Mouse (Mus musculus): ENCODE measurements at regions not wholly inside any gene's neighbourhood (a gene's known extent, or its start where the extent isn't known, plus 50 kb on each side); places are given as distances from the start of the nearest gene placed in this dataset.

DNA sequence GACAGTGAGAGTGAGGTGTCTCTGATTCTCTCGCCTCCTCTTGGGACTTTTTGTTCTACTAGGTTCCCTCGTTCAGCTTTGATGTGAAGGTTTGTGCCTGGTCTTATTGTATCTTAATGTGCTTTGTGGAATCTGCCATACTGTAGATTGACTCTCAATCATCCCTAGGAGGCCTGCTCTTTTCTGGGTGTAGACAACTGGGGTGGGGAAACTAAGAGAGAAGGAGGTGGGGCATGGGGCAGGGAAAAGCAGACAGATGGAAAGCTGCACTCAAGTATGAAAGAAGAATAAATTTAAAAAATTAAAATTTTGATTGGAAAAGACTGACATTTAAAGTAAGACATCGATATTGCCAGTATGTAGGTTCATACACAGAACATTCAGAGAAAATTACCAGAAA lies 172.0 kb upstream of the Ctso start:
- H3K27me3 ChIP-seq, result no peaks in the 10 kb centered on the region
- H3K36me3 ChIP-seq, result no peaks in the 10 kb centered on the region
- WGBS, result 86% methylated on average over 3 of the region's 3 CpGs

DNA sequence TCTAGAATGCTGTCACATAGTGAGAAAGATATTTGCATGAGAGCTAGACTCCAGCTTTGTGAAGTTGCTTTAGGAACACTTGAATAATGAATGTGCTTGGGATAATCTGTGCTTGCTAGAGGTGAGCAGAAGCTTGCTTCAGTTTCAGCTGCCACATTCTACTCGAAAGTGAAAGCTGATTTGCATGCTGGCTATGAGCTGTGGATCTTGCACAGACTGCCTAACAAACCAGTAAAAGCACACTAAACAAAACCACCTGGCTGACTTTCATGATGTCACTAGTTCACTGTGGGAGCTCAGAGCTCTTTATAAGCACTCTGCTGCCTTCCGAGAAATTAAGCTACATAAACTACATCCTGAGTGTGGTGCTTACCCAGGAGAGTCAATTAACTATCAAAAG lies 171.5 kb upstream of the Ctso start:
- H3K4me3 ChIP-seq, result no peak overlapping the region
- H3K4me2 ChIP-seq (replicated peaks), result no peak overlapping the region
- H3K36me3 ChIP-seq, result no peaks in the 10 kb centered on the region
- H3K27ac ChIP-seq (replicated peaks), result no peak overlapping the region
- ATAC-seq (ENCODE audit: low FRiP score, low read depth), result peak; percentile 34; the same call in 1 of the 2 replicates
- no peaks in the 10 kb centered on the region for H3K9me3 ChIP-seq
- H3K9ac ChIP-seq (replicated peaks), result no peak overlapping the region
- 41% methylated on average over 2 of the region's 2 CpGs for WGBS
- H3K4me1 ChIP-seq, result no peaks in the 10 kb centered on the region
- H3K27me3 ChIP-seq, result no peaks in the 10 kb centered on the region

More for the DNA sequence above, 172.0 kb upstream of the Ctso start:
- no peak overlapping the region for H3K4me3 ChIP-seq
- no peaks in the 10 kb centered on the region for H3K9me3 ChIP-seq
- no peak overlapping the region for H3K9ac ChIP-seq (replicated peaks)
- no peak overlapping the region for H3K27ac ChIP-seq (replicated peaks)
- no peaks in the 10 kb centered on the region for H3K4me1 ChIP-seq
- ATAC-seq (ENCODE audit: low FRiP score, low read depth), result no peak
- H3K4me2 ChIP-seq (replicated peaks), result no peak overlapping the region

DNA sequence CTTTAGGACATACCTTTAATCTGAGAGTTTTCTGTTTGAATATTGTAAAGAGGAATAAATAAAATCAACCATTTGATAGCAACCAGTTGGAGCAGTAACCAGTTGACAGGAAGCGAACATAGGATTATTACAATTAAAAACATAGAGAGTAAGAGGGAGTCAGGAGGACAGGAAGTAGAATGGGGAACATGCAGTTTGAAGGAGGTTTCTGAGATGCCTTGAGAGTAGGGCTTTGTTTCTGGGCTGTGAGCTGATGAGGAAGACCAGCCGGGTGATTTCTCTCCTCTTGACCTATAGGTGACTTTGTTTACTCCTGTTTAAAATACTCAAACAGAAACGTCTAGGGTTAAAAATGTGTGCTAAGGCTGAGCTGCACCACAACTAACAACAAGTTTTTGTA lies 160.6 kb upstream of the Ctso start:
- no peak overlapping the region for H3K27ac ChIP-seq (replicated peaks)
- no peak for ATAC-seq (ENCODE audit: low FRiP score, low read depth)
- no peaks in the 10 kb centered on the region for H3K36me3 ChIP-seq
- no peaks in the 10 kb centered on the region for H3K9me3 ChIP-seq
- 73% methylated on average over 3 of the region's 3 CpGs for WGBS
- H3K4me2 ChIP-seq (replicated peaks), result no peak overlapping the region
- no peak overlapping the region for H3K4me3 ChIP-seq
- no peaks in the 10 kb centered on the region for H3K4me1 ChIP-seq
- H3K9ac ChIP-seq (replicated peaks), result no peak overlapping the region
- H3K27me3 ChIP-seq, result no peaks in the 10 kb centered on the region

DNA sequence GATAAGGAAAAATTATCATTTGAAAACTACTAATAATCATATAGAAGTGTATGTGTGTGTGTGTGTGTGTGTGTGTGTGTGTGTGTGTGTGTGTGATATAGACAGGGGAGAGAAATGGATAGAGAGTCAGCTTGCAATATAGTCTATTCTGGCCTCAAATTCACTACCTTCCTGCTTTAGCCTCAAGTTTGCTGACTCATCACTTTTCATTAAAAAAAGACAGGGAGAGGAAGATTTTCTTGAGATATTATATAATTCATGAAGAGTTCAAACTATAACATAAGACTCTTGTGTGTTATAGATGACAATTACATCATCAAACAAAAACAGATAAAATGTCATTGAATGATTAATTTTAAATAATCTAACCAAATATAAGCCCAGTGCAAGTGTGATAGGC lies 159.4 kb upstream of the Ctso start:
- no peak overlapping the region for H3K27ac ChIP-seq (replicated peaks)
- no peak for ATAC-seq (ENCODE audit: low FRiP score, low read depth)
- H3K4me3 ChIP-seq, result no peak overlapping the region

DNA sequence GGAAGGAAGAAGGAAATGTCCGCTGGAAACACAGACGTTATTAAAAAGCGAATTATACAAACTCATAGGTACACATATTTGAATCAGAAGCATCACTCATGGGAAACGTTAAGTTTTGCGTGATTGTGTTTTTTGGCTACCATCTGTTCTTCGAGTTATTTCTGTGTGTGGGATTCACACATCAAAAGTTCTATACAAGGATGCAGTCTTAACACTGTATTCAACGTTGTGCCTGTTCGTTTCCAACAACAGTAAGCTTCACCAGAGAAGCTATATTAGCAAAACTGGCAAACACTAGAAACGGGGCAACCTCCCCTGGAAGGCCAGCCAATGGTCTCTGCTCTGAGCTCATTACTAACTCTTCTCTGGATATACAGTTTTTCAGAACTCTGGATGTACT lies 150.3 kb upstream of the Ctso start:
- Histone ChIP-seq H3K36me3 (no peaks in the 10 kb centered on the region), H3K4me3 (no peak overlapping the region), H3K4me2 (replicated peaks) (no peak overlapping the region), H3K27me3 (no peaks in the 10 kb centered on the region), H3K9ac (replicated peaks) (no peak overlapping the region), H3K27ac (replicated peaks) (no peak overlapping the region), H3K4me1 (no peaks in the 10 kb centered on the region), H3K9me3 (no peaks in the 10 kb centered on the region)
- no peak for ATAC-seq (ENCODE audit: low FRiP score, low read depth)
- 96% methylated on average over 9 of the region's 9 CpGs for WGBS

More for the DNA sequence above, 159.4 kb upstream of the Ctso start:
- Histone ChIP-seq H3K4me1 (no peaks in the 10 kb centered on the region), H3K4me2 (replicated peaks) (no peak overlapping the region), H3K27me3 (no peaks in the 10 kb centered on the region), H3K9ac (replicated peaks) (no peak overlapping the region), H3K9me3 (no peaks in the 10 kb centered on the region), H3K36me3 (no peaks in the 10 kb centered on the region)

DNA sequence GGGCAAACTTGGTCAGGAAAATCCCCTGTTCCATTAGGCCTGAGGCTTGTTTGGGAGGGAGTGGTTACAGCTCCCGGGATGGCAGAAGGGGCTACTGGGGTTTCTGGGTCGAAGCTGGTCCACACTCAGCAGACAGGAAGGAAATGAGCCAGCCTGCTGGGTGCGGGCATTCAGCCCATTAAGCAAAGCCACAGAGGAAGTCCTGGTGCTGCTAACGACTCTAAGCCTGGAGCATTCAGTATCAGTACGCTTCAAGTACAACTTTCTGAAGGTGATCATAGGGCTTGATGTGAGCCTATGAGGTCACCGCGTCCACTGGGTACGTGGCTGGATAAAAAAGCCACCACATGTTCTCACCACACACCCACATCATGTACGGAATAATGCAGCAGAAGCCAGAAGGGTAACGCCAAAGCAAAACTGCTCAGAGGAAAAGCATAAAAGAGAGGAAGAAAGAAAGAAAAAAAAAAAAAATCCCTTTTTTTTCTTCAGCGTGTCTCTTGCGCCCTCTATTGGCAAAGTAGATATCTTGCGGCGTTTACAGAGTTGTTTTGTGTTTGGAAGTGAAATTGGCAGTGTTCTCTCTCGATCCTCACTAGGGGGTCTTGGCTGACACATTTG lies 149.4 kb upstream of the Ctso start:
- peak; percentile 74 for ATAC-seq (ENCODE audit: low FRiP score, low read depth)
- Histone ChIP-seq H3K4me3 (no peak overlapping the region), H3K9me3 (no peaks in the 10 kb centered on the region), H3K27ac (replicated peaks) (no peak overlapping the region), H3K36me3 (no peaks in the 10 kb centered on the region), H3K27me3 (no peaks in the 10 kb centered on the region), H3K9ac (replicated peaks) (no peak overlapping the region), H3K4me1 (no peaks in the 10 kb centered on the region), H3K4me2 (replicated peaks) (peak overlapping the region; percentile 28; the same call in 1 of the 2 replicates)
- WGBS, result 36% methylated on average over 15 of the region's 15 CpGs

DNA sequence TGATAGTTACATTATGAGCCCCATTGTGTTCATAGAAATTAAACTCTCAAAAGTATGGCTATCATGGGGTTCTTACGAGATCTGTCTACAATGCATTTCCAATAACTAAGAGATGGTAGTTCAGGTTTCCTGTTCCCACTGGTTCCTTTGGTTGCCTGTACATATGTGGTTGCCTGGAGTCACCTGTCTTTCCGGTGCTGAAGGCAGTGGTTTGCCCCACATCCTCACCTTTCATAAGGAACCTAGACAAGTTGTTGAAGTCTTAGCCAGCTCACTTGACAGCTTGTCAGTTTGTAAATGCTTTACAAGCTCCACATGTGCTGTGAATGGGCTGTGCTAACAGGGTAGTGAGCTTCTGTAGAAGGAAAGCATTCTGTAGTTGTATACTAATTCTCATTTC lies 143.5 kb upstream of the Ctso start:
- H3K27me3 ChIP-seq, result no peaks in the 10 kb centered on the region
- H3K4me1 ChIP-seq, result no peaks in the 10 kb centered on the region
- no peak overlapping the region for H3K4me3 ChIP-seq
- H3K9ac ChIP-seq (replicated peaks), result no peak overlapping the region
- no peaks in the 10 kb centered on the region for H3K9me3 ChIP-seq
- WGBS, result 89% methylated on average over 2 of the region's 2 CpGs
- H3K27ac ChIP-seq (replicated peaks), result no peak overlapping the region
- no peak overlapping the region for H3K4me2 ChIP-seq (replicated peaks)
- H3K36me3 ChIP-seq, result no peaks in the 10 kb centered on the region
- ATAC-seq (ENCODE audit: low FRiP score, low read depth), result no peak

DNA sequence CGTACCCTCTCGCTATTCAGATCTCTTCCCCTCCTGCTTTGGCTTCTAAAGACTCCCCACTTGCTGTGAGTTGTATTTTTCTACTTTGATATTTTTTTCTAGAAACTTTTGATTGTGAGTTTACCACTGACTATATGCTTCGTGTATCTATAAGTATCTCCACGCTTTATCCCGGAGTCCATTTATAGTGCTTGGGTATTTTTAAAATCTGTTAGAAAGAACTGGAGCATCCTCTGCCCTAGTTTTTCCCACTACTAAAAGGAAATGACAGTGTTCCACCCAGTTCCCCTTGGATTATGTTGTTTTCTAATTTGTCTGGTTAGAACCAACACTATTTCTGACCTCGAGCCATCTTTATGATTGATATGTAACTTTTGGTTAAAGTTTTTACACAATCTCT lies 142.7 kb upstream of the Ctso start:
- no peaks in the 10 kb centered on the region for H3K4me1 ChIP-seq
- no peaks in the 10 kb centered on the region for H3K9me3 ChIP-seq
- H3K4me3 ChIP-seq, result no peak overlapping the region
- no peak for ATAC-seq (ENCODE audit: low FRiP score, low read depth)
- no peak overlapping the region for H3K27ac ChIP-seq (replicated peaks)
- 92% methylated on average over 6 of the region's 6 CpGs for WGBS
- no peak overlapping the region for H3K9ac ChIP-seq (replicated peaks)
- H3K27me3 ChIP-seq, result no peaks in the 10 kb centered on the region
- no peak overlapping the region for H3K4me2 ChIP-seq (replicated peaks)
- H3K36me3 ChIP-seq, result no peaks in the 10 kb centered on the region

DNA sequence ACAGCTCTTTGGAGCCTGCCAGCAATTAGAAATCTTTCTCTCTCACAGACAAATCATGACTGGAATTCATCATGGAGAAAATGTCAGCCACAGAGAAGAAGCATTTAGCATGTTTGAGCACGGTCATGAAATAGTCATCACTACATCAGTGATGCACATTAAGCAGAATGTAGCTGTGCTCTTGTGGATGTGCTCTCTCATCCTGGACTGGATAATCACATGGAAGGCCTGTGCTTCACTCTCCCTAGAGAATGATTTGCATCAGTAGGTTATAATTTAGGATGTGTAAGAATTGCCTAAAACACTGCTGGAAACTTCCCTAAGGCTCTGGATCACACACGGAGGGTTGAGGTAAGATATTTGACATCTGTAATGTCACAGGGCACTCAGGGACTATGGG lies 130.3 kb upstream of the Ctso start:
- H3K9me3 ChIP-seq, result no peaks in the 10 kb centered on the region
- ATAC-seq (ENCODE audit: low FRiP score, low read depth), result no peak
- no peaks in the 10 kb centered on the region for H3K27me3 ChIP-seq
- H3K4me1 ChIP-seq, result no peaks in the 10 kb centered on the region
- H3K27ac ChIP-seq (replicated peaks), result no peak overlapping the region
- H3K36me3 ChIP-seq, result no peaks in the 10 kb centered on the region
- no peak overlapping the region for H3K4me3 ChIP-seq
- no peak overlapping the region for H3K9ac ChIP-seq (replicated peaks)
- WGBS, result 78% methylated on average over 2 of the region's 2 CpGs
- H3K4me2 ChIP-seq (replicated peaks), result no peak overlapping the region

DNA sequence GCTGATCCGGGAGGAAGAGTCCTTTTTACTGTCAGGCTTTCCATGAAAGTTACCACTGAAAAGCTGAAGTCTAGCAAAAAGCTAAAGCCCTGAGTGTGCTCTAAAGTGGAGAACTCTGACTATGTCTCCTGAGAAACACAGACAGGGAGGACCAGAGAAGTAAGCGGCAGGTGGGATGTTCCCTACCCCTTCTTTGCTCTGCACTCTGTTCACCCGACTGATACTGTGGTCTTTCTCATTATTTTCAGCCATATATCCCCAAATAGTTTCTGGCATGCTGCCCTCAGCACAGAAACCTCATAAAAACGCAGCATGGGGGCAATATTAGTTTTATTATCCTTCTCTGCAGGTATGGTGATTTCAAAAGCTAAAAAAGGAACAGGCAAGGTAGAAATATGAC lies 126.7 kb upstream of the Ctso start:
- Histone ChIP-seq H3K9ac (replicated peaks) (no peak overlapping the region), H3K36me3 (no peaks in the 10 kb centered on the region), H3K4me3 (no peak overlapping the region), H3K27ac (replicated peaks) (no peak overlapping the region), H3K9me3 (no peaks in the 10 kb centered on the region), H3K4me2 (replicated peaks) (no peak overlapping the region), H3K27me3 (no peaks in the 10 kb centered on the region), H3K4me1 (no peaks in the 10 kb centered on the region)
- WGBS, result 72% methylated on average over 4 of the region's 4 CpGs
- ATAC-seq (ENCODE audit: low FRiP score, low read depth), result no peak

DNA sequence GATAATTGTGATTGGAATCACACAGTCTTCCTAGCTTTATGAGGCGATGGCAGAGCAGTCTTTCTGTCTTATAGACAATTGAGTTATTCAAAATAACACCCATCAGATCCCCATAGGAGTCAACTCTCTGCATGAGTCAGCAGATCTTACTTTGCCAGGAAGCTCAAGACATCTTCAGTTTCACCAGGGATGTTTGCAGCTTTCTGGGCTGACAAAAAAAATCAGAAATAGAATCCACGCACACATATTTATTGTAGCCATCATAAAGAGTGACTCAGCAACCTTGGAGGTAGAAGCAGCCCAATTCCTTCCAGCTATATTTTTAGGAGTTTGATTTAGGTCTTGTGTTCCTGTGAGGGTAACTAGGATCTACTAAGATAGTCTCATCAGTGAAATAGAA lies 122.8 kb upstream of the Ctso start:
- no peaks in the 10 kb centered on the region for H3K4me1 ChIP-seq
- no peak for ATAC-seq (ENCODE audit: low FRiP score, low read depth)
- 87% methylated on average over 2 of the region's 2 CpGs for WGBS
- H3K4me2 ChIP-seq (replicated peaks), result no peak overlapping the region
- no peak overlapping the region for H3K27ac ChIP-seq (replicated peaks)
- no peaks in the 10 kb centered on the region for H3K36me3 ChIP-seq
- no peak overlapping the region for H3K4me3 ChIP-seq
- H3K9me3 ChIP-seq, result no peaks in the 10 kb centered on the region
- H3K27me3 ChIP-seq, result no peaks in the 10 kb centered on the region
- H3K9ac ChIP-seq (replicated peaks), result no peak overlapping the region

DNA sequence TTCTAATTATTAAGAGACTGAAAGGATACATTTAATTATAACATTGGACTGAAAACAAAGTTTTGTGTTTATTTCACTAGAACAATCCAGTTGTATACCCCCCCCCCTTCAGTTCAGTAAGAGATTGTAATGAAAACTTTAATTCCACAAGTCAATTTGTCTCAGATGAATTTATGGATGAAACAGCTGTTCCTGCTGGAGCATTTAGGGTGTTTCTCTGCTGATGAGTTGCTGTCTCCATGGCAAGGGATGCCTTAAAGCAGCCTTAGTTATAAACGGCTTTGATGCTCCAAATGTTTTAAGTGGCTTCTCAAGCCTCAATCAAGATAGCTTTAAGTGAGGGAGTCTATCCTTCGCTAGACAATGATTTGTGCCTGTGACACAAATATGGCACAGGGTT lies 112.1 kb upstream of the Ctso start:
- ATAC-seq (ENCODE audit: low FRiP score, low read depth), result no peak
- Histone ChIP-seq H3K27me3 (no peaks in the 10 kb centered on the region), H3K4me3 (no peak overlapping the region), H3K4me2 (replicated peaks) (no peak overlapping the region), H3K27ac (replicated peaks) (no peak overlapping the region), H3K9ac (replicated peaks) (no peak overlapping the region), H3K4me1 (no peaks in the 10 kb centered on the region), H3K36me3 (no peaks in the 10 kb centered on the region), H3K9me3 (no peaks in the 10 kb centered on the region)
- WGBS, result 84% methylated on average over 2 of the region's 2 CpGs

DNA sequence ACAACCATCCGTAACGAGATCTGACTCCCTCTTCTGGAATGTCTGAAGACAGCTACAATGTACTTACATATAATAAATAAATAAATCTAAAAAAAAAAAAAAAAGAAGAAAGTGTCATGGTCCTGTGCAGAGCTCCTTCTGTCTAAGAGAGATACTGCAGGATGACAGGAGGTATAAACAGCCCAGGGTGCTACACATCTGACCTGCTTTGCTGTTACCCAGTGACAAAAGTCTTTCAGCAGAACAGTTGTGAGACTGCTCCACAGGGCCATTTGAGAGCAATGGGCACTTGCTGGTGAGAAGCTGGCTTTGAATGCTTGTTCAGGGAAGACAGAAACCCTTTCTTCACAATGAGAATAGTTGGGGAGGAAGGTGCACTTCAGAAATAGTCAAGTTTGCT lies 102.9 kb upstream of the Ctso start:
- Histone ChIP-seq H3K4me2 (replicated peaks) (no peak overlapping the region), H3K27me3 (no peaks in the 10 kb centered on the region), H3K4me1 (no peaks in the 10 kb centered on the region), H3K4me3 (no peak overlapping the region), H3K36me3 (no peaks in the 10 kb centered on the region), H3K27ac (replicated peaks) (no peak overlapping the region), H3K9me3 (no peaks in the 10 kb centered on the region), H3K9ac (replicated peaks) (no peak overlapping the region)
- no peak for ATAC-seq (ENCODE audit: low FRiP score, low read depth)
- 75% methylated on average over 2 of the region's 2 CpGs for WGBS
